Mouse (Mus musculus) T-helper 17 cell (primary cell): ENCODE measurements around the gene Fkrp.

Experiments used
- in situ Hi-C, 2 experiments: fragments of 300-600 bp; cut with MboI, MseI; formaldehyde crosslinking; loops; 1 replicate in 1 of 2; 2 replicates in 1 of 2; pipeline ENCODE4 v1.15.1; 2025; ENCODE audit warnings: high pct_unique_total_duplicates in 2 of 2

Fkrp gene

DNA sequence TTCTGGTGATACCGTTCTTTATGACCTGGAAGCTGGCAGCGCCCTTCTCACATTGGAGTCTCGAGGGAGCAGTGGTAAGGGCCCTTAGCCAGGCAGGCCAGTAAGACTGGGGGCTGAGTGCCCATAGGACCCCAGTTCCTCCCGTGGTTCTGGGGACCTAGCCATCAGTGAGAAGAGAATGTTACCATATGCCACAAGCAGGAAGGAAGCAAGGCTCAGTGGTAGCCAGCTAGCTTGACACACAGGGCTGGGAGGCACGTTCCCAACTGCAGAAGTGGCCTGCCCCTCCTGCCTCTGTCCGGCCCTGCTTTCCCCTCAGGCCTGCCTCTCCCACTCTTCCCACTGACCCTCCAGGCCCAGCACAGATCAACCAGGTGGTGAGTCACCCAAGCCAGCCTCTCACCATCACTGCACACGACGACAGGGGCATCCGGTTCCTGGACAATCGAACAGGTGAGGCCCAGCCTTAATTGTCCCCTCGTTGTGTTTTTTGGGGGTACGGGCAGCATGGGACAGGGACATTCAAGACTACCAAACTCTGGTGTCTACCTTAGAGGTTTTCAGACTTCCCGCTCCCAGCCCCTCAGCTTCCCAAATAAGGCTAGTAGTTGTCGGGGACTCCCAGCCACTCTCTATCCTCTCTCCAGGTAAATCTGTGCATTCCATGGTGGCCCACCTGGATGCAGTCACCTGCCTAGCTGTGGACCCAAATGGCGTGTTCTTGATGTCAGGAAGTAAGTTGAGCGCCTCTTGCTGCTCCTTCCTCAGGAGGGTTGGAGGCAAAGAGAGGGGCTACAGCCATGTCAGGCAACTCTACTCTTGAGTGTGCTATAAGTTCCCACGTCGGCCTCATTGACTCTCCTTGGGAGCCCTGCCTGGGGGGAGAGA lies 21.6 kb upstream of the Fkrp start:
- in situ Hi-C loops, result no loop called here

DNA sequence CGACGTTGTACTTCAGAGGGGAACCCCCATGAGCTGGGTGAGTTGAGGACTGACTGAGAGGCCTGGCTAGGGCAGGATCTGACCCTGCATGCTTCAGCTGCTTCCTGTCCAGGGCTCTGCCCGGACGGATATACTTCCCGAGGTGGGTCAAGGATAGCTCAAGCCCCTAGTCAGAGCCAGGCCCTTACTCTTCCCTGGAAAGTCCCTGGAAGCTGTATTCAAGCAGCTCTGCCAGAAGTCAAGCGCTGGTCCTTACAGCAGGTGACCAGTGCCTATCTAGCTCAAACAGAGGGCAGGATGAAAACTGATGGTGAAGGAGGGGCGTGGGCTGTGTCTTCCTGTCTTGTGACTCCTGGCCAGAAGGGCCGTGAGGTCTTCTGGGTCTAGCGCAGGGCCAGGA lies 13.9 kb upstream of the Fkrp start:
- in situ Hi-C loops, result no loop called here

DNA sequence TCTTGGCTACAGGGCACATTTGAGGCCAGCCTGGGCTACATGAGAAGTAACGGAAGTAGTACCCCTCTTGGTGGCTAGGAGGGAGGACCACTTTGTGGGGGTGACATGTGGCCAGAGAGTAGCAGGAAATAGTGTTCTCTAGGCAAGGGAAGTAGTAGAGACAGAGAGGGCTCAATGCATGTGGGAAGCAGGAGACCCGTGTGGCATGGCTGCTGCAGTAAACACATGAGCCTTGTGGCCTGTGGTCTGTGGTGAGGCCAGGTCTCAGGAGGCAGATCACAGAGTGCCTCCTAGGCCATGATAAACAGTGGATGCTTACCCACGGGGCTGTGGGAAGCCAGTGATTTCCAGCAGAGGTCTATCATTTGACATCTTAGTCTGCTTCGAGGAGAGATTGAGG lies 10.7 kb upstream of the Fkrp start:
- in situ Hi-C loops, result no loop called here

DNA sequence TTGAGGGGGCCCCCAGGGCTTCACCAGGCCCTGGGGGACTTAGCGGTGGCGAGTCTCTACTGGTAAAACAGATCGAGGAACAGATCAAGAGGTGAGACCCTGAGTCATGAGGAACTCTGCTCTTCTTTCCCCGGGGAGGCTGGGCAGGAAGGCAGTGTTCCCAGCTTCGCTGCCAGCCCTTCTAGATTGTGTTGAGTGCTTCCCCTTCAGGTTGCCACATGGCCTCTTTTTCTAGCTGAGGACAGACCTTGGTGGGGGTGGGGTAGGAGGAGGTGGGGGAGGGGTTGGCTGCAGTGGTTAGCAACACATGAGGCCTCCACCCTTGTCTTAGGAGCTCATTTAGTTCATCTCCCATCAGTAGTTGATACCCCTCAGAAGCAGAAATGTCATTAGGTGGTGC lies 10.0 kb upstream of the Fkrp start:
- in situ Hi-C loops, result no loop called here

DNA sequence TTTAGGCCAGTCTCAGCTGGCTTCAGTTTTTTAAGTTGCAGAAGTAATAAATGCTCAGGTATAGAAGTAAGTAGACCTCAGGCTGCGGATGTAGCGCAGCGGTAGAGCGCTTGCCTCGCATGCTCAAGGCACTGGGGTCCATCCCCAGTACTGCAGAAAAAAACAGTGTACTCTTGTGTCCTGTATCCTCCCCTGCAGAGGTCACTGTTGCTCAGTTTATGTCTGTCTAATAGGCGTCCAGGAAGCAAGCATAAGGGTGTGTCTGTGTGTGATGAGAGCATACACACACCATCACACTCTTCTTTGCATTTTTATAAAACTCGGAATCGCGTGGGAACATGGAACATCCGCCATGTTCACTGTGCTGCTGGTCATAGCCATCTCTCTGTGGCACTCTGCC lies 9.3 kb upstream of the Fkrp start:
- in situ Hi-C loops, result no loop called here

DNA sequence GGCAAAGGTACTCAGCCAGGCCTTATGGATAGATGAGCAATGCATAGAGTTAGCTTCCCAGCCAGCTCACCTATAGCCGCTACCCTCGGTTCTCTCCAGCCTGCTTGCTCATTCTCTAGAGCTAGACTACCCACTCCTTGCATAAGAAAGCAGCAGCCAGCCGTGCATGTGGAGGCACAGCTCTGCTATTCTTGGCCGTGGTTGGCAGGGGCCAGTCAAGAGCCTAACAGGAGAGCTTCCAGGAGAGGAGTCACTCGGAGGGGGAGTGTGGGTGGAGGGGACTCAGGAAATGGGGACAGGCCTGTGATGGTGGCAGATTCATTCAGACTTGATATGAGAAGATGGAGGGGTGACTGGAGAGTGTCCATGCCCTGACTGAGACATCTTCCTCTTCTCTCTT lies 7.2 kb upstream of the Fkrp start:
- in situ Hi-C loops, result no loop called here

DNA sequence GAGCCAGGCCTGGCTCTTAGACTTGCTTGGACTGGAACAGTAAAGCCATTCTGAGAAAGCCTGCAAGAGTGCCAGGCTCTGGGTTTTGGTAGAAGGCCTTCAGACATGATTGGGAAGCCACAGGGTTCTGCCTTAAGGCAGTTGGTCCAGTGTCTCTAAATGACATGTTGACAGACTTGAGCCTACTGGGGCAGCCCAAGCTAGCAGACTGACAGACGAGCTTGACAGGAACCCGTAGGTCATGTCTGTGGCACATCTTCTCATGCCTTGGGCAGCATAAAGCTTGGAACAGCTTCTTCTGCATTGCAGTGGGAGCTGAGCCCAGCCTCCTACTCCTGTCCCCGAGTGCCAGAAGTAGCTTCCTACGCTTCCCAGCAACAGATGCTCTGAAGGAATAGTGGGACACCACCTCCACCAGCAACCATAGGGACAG lies 5.2 kb upstream of the Fkrp start:
- in situ Hi-C loops, result no loop called here

DNA sequence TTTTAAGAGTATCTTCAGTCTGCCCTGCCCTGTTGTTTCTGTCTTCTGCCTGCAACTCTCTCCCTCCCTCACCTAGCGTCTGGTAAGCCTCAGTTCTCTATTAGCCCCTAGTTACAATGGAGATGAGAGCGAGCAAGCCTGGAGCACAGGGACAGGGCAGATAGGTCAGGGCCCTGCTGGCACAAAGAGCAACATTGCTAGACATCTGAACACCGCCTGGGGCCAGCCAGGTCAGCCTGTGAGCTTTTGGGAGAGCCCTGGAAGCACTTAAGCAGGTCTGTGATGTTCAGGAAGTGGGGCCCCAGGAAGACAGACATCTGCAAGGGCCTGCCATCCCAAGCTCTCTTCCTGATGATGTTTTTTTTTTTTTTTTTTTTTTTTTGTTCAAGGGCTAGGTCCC lies 4.6 kb upstream of the Fkrp start:
- in situ Hi-C loops, result no loop called here

DNA sequence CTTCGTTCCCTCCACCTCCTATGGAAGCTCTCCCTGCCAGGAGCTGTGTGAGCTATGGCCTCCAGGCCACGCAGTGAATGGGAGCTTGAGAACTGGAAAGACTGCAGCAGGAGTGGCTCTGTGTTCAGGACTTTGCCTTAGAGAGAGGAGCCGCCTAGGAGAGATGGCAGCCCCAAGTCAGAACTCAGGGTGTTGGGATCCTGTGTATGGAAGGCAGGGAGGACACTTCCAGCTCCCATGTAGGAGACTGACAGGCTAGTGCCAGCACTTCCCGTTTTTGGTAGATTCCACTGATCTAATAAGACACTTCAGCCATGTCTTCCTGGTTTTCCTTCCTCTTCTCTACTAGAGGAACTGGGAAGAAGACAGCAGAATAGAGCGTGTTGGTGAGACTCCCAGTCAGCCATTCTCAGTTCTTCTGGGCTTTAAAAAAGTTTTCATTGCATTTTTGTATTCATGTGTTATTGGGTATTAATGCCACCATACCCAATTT lies 3.8 kb upstream of the Fkrp start:
- in situ Hi-C loops, result no loop called here

DNA sequence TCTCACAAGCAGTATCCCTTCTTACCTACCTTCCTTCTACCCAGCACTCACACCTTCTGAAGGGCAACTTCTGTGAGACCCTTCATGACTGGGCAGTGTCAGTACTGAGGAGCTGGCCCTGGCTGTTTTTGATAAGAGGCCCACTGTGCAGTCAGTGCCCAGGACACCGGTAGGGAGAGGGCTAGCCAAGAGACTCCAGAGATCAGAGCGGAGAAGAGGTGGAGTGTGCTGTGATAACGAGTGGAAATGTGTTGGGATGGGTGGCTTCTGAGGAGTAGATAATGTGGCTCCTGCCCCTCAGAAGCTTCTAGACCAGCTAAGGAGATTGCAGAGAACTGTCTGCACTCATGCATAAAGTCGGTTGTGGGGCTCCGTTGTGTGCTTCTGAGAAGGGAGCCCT lies 3.3 kb upstream of the Fkrp start:
- in situ Hi-C loops, result loop anchor here (5.0 kb wide), 2 partner anchors 38 to 103 kb away; partner anchors contain the start of gene Calm3 (in 2 of the 2)

DNA sequence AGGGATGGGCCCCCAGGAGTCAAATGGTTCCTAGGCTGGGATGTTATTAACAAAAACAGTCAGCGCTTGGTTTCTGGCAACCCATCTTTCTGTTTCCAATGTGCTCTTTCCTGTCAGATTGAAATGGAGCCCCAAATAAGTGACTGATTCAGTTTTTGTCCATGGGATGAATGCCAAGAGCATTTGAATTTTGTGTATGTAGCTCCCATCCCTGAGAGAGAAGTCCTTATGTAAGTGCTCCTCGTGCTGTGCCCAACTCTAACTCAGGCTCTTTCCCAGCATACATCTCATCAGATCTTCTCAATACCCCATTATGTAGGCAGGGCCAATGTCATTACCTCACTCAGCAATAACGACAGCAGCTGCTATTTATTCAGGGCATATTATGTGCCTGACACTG lies 1.2 kb upstream of the Fkrp start:
- in situ Hi-C loops, result loop anchor here (5.0 kb wide), 2 partner anchors 40 to 105 kb away; partner anchors contain the start of gene Calm3 (in 2 of the 2)

DNA sequence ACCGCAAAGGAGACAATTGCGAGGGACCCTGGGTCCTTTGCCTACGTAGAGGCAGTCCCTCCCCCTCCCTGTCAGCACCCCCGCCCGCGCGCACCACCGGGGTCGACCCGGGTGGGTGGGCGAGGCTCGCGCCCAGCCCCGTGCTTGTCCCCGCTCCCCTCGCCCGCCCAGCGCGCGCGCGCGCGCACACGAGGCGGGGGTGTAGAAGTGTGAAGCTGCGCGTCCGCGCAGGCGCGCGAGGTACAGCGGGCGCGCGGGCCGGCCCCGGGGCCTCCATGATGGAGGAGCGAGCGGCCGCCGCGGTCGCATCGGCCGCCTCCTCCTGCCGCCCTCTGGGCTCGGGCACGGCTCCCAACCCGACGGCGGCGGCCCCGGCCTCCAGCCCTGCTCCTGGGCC lies 456 bp downstream of the Fkrp start:
- in situ Hi-C loops, result loop anchor here (5.0 kb wide), 2 partner anchors 41 to 106 kb away; partner anchors contain the start of gene Calm3 (in 2 of the 2)

DNA sequence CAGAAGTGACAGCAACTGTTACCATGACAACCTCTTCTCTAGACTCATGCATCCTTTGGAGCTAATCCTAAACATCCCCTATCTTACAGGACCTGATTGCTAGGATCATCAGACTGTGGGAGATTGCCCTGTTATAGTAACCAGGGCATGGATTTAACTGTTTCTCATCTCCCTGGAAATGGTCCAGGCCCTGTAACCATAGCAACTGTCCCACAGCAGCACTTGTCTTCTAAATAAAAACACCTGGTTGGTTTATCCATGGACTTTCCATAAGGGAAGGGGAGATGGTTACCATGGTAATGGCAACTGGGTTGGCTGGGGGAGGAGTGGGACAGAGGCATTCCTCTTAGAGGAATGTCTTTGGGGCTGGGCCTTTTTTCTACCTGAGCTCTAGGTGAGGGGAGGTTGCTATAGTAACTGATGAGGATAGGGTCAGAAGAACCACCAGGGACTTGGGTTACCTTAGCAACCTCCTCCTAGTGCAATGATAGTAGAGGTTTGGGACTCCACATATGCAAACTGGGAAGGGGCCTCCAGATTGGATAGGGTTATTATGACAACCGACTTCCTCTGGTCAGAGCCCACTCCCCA lies 1.1 kb downstream of the Fkrp start, which contains the start of gene Strn4:
Gene Strn4, plus strand, starts transcription at position 539 of the 591 bp plus-strand sequence.
- in situ Hi-C loops, result loop anchor here (5.0 kb wide), 2 partner anchors 42 to 107 kb away; partner anchors contain the start of gene Calm3 (in 2 of the 2)

DNA sequence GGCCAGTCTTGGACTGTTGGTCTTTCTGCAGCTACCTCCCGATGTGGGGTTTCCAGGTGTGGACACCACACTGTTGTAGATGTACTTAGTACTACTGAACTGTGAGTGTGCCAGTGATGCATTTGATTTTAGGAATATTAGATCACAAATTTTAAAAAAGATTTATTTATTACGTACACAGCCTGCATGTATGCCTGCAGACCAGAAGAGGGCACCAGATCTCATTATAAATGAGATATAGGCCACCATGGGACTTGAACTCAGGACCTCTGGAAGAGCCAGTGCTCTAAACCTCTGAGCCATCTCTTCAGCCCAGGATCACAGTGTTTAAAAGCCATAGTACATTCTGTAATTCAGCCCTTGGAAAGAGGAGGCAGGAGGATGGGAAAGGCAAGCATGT lies 4.0 kb downstream of the Fkrp start:
- in situ Hi-C loops, result no loop called here

DNA sequence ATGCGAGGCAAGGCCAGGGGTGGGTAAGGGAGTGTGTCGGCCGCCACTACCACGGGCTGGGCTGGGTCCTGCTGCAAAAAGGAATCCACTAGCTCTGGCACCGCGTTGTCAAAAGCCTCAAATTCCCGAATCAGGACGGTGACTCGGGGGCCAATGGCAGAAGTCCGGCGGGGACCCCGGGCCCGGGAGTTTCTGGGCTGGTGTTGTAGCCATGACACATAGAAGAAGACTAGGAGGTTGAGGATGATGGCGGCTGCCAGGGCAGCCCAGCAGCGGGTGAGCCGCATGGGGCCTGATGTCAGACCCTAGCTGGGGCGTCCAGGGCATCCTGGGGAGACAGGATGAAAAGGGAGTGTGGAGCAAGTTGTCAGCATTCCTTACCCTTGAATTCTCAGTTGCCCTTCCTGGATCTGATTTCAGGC lies 4.9 kb downstream of the Fkrp start:
- in situ Hi-C loops, result no loop called here

DNA sequence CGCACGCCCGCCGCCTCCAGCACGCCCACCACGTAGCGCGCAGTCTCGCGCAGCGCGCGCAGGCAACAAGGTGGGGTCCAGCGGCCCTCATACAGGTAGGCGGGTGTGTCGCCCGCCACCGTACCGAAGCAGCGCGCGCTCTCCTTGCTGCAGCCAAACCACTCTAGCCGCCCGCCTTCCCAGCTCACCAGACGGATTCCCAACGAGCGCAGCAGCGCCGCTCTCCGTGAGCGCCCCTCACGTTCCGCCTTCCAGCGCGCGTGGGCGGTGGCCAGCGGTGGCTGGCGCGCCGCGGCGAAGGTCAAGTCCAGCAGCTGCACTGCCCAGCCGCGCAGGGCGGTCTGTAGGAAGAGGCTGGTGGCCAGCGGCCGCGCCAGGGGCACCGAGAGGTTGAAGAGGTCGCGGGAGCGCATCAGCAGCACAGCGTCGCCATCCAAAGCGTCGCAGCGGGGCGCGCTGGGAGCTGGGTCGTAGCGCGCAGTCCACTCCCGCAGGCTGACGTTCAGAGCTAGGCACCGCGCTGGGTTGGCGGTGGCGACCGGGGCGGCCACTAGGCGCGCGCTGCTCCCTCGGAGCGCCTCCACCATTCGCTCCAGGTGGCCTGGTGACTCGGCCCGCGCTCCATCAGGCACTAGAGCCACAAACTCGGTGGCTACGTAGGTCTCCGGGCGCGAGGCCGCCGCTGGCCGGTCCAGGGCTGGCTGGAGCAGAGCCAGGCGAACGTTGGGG lies 5.4 kb downstream of the Fkrp start:
- in situ Hi-C loops, result no loop called here

DNA sequence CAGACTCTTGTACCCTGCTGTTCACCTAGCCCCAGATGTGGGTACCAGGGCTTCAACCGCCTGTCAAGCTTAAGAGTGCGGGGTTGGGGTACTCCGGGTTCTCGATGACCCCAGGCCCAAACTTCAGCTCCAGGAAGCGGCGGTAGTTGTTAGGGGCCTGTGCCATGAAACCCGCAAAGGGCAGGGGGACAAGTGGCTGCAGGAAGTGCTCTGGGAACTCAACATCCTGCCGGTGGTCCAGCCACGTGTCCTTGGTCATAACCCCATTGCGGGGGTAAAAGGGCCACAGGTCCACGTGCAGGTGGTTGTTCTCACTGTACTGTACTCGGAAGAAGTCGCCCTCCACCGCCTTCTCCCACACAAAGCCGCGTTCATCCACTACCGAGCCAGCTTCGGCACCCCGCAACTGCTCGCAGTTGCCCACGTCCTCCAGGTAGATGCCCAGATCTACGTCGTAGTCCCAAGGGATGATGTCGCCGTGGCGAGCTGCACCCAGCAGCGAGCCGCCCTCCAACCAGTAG lies 6.1 kb downstream of the Fkrp start:
- in situ Hi-C loops, result no loop called here

DNA sequence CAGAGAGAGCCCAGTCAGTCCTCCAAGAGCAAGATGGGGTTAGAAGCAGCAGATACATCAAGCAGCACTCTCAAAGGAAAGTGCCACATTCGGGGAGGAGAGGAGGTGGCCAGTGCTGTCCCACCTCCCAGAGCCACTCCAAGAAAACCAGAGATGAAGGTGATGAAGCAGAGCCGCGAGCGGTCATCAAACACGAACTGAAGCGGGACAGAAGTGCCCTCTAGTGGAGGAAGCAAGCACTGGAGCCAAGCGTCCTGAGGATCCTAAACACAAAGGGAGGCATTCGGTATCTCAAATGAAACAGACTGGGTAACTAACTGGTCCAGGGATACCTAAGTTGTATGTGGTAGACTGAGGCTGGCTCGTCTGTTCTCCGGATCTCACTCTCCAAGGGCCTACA lies 6.8 kb downstream of the Fkrp start:
- in situ Hi-C loops, result no loop called here

DNA sequence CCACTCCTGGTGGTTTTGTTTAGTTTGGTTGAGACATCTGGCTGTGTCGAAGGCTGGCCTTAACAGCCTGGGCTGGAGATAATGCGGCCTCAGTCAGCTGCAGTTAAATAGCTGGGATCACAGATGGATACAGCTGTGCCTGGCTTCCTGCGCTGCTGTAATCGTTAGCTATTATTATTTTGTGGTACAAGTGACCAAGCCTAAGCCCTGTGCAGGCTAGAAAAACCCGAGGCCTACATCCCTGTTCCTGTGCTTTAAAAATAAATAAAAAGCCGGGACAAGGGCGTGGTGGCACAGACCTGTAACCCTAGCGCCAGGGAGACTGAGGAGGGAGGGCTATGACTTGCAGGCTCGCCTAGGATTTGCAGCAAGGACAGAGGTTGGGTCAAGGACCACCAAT lies 7.9 kb downstream of the Fkrp start:
- in situ Hi-C loops, result no loop called here

DNA sequence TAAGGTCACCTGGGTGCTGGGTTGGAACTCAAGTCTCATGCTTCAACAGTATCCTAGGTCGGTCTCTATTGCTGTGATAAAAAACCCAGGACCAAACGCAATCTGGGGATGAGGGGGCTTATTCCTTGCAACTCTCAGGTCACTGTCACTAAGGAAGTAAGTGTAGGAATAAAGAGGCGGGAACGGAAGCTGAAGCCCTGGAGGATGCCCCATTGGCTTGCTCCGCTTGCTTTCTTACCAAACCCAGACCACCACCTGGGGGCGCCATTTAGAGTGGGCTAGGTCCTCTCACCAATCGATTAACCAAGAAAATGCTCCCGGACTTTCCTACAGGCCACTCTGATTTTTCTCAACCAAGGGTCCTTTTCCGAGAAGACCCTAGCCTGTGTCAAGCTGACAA lies 8.6 kb downstream of the Fkrp start:
- in situ Hi-C loops, result no loop called here

DNA sequence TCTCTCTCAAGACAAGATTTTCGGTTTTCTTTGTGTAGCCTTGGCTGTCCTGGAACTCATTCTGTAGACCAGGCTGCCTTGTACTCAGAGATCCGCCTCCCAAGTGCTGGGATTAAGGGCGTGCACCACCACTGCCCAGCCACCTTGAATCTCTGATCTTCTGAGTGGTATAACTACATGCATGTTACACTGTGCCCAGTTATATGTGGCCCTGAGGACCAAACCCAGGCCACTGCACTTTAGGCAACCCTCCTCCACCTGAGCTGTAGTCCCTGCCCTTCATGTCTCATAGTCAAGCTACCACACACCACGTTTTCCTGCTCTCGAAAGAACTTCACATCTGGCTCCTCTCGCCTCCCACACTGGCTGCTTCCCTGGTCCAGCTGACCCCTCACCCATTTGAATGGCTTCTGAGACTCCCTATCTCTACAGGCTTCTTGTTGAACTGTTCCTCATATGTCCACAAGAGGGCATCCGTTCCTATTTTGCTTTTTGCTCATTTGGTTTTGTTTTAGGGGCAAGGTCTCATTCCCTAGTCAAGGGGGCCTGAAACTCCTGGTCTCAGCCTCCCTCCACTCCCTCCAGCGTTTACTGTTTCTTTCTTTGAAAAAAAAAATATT lies 12.0 kb downstream of the Fkrp start:
- in situ Hi-C loops, result loop anchor here (5.0 kb wide), 1 partner anchor 57 kb away; no protein-coding TSS in a partner anchor
